Mouse (Mus musculus) lung, postnatal 36 days (tissue): Measurements from ENCODE around the gene Ksr2.
A peak's percentile ranks its signal among the peaks of the same experiment; 100 is the strongest.

Experiments used
- DNase-seq: peaks from one replicate; pipeline ENCODE4 v3.0.0; 2022; ENCODE audit warnings: mixed read lengths

Gene Ksr2

GRCm38 (mm10) chr5:117810930-117811329 is 397.1 kb downstream of the Ksr2 start:
- no peak for DNase-seq

- DNase-seq, result no peak
Observed at GRCm38 (mm10) chr5:117818800-117819199, 405.0 kb downstream of the Ksr2 start.

DNA sequence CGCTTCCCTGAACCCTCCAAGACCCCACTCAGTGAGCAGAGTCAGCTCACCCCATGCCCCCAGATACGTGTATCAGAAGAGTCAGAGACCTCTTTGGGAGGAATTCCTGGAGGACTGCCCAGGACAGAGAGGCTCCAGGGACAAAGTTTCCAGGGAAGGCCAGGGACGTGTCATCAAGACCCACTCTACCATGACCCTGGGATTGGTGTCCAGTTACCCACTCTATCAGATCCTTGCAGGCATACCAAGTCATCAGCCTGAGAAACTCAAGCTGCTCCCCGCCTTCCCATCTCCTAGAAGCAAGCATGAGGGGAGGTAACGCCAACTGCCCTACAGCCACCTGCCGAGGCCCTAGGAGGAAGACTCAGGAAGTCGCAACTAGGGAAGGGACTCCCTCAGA is 406.6 kb downstream of the Ksr2 start:
- no peak for DNase-seq

DNA sequence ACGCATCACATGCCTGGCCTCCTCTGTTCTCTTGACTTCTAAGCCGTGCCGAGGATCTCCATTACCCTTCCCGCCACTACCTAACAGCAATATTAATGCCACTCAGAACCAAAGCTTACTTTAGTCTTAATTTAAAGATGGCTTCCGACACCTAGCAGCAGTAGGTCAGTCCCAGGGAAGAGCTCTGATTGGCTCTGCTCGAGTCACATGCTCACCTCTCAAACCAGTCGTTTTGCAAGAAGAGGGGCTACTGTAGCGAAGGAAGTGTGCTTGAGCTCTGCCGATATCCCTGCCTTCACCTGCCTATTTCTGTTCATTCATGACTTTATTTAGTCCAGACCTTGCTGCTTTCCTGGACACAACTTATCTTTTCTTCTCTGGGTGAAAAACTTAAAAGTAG is 410.0 kb downstream of the Ksr2 start:
- no peak for DNase-seq

DNA sequence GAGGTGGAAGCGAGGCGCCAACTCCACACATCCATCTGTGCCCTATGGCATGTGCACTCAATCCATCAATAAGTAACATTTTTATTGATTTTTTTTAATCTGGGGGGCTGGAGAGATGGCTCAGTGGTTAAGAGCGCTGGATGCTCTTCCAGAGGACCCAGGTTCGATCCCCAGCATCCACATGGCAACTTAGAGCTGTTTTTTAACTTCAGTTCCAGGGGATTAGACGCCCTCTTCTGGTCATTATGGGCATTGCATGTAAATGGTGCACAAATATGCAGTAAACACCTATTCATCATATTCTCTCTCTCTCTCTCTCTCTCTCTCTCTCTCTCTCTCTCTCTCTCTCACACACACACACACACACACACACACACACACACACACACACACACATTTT is 410.7 kb downstream of the Ksr2 start:
- DNase-seq, result peak; percentile 5
